Mouse (Mus musculus) heart, postnatal 0 days (tissue): ENCODE results near the gene Msmp.

ENCODE experiments used
- CTCF ChIP-seq: IDR thresholded peaks from 2 replicates; pipeline ENCODE4 v1.5.1; 2016; ENCODE audit warnings: antibody characterized with exemption, control low read depth, low read depth
- EP300 ChIP-seq: IDR thresholded peaks from 2 replicates; pipeline ENCODE4 v1.6.1; 2016; ENCODE audit warnings: antibody characterized with exemption, low read depth

DNA sequence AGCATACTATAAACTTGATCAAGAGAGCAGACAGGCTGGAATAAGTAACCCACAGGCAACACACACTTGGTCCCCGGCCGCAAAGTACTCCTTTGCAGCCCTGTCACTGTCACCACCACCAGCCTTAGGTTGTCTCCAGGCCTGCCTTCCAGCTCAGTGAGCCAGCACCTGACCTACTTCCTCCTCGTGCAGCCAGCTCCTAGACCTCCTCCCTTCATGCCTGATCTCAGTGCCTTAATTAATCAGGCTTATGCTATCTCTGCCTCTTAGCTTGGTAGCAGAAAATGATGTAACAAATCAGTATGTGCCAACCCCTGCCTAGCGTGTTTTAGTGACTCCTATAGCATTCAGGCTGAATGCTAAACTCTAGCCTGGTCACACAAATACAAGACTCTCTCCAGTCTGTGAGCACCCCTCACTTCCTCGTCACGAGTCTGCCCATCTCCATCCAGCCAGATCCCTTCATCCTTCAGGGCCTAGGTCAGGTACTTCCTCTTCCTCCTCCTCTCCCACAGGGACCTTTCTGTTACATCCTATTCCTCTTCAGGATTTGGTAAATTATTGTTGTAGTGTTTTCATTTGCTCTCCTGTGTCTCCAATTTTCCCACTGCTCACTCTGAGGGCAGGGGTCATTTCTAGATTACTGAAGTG, 12.8 kb downstream of the Msmp start:
- TF ChIP-seq CTCF, result no peak
- TF ChIP-seq EP300, result no peak
